Mouse (Mus musculus) thymus, postnatal 10 days (tissue): Measurements from ENCODE around the gene Romo1.
A peak's percentile ranks its signal among the peaks of the same experiment; 100 is the strongest.
"Not testable (repeated sequence)": the region's sequence is repeated elsewhere in the genome, so short reads cannot be mapped to it uniquely, and the experiment has no call there.

Experiments used
- DNase-seq, 2 experiments: peaks; one replicate each; pipeline ENCODE4 v3.0.0; 2021; ENCODE audit warnings: low spot score in 2 of 2

The Romo1 gene

DNA sequence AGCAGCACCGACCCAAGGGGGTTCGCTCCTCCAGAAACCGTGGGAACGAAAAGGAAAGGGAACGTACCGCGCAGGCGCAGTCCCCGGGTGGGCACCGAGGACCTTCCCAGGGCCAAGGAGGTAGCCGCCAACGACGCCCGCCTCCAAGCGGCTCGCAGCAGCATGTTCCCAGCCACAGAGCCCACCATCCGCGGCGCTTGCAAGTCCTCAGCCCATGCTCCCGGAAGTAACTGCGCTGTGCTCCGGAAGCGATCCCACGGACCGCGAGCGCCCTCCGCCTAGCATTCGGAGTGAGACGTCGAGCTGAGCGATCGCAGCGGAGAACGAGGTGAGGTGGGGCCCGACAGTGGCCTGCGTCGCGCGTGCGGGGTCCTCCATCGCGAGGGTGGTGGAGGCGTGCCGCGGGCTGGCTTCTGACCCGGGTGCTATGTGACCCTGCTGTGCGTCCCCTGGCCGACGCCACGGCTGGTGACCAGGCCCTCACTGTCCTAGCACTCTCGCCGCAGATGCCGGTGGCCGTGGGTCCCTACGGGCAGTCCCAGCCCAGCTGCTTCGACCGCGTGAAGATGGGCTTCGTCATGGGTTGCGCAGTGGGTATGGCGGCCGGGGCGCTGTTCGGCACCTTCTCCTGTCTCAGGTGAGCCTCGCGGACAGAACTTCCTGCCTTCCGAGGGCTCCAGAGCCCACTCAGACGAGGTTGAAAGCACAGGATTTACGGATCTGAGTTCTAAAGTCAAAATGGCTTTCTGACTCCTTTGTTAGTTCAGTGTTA is at the start of gene Romo1, which contains the start of gene Nfs1:
Romo1 (plus strand) TSS at position 87 of the 772 bp plus-strand sequence.
Nfs1 (minus strand) TSS at position 234 of the 772 bp plus-strand sequence.
- DNase-seq, result peak; percentile 93 to 94

DNA sequence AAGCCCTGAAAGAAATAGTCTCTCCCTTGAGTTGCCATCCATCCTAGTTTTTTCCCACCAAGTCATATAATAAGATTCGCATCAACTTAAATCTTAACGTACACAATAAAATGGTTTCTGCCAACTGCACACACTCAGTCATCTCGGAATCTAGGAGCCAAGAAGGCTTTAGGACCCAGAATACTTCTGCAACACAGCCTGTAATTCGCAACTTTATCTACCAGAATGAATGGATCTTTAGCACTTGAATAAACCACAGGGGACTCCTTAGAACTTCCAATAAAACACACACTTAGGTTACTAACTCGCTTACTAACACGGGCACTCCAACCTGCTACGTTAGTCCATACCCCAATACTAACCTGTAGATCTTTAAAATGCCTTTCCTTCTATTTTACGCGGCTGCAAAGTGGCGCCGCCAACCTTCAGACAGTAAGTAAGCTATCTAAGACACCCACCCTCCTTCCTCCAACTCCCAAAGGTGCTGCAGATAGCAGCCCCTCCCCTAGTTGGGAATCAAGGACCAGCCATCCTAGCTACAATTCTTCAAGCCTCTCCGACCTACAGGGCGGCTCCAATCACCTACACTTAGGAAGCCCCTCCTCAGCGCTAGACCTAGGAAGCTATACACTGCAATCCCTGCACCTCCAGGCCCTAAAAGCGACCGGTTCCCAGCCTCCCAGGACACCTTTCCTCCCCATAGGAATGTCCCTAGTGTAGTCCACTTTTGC is 33.0 kb upstream of the Romo1 start:
- DNase-seq, result no peak

DNA sequence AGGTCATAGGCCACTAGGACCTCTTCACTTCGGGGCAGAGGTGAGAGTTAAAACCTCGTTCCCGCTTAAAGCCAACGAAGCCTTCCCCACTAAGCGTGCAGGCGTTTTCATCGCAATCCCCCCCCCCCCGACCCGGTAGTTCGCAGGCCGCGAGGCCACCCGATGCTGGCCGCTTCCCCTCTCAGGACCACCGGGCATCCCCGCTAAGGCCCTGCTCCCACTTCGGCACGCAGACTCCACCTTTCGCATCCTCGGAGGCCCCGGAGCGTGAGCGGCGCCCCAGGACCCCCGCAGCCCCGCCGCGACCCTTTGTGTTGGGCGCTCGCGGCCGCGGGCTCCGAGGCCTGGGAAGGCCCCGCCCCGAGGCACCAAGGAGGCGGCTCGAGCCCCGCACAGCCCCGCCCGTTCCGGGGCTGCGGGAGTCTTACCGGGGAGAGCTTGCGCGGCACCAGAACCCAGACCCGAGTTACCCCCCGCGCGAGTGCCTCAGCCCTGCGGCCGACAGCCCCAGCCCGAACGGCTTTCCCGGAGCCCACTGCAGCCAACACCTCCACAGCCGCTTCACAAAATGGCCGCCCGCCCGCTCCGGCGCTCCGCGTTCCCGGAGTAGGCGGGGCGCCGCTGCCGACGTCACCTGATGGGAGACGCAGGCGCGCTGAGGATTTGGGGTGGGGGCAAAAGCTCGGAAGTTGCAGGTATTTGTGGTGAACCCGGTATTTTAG is 32.3 kb upstream of the Romo1 start, which contains the start of the genes Cpne1 and Rbm12:
Cpne1 (minus strand) TSS at position 608 of the 722 bp plus-strand sequence.
Rbm12 (minus strand) TSS at position 621 of the 722 bp plus-strand sequence.
- DNase-seq, result peak; percentile 91 to 95

DNA sequence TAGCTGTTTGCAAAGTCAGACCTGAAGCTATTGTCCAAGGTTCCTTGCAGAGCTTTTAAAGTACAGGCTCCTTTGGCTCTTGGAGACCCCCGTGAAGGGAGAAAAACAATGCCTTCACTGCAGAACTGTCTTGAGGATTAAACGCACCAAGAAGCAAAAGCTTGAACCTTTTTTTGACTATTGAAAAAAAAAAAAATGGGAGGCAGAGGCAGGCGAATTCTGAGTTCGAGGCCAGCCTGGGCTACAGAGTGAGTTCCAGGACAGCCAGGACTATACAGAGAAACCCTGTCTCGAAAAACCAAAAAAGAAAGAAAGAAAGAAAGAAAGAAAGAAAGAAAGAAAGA is 31.8 kb upstream of the Romo1 start:
- DNase-seq, result not testable (repeated sequence)

DNA sequence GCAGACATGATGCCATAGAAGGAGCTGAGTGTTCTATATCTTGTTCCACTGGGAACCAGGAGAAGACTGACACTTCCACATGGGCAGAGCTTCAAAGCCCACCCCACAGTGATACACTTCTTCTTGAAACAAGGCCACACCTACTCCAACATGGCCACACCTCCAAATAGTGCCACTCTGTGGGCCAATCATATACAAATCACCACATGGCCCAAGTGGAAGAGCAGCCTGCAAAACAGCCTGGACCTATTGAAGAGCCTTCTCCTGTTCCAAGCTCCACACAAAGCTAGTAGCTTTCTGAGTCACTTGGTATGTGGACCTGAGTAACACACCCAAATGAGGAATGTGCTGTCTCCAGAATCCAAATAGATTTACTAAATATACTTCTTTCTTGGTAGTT is 24.3 kb upstream of the Romo1 start:
- no peak for DNase-seq

DNA sequence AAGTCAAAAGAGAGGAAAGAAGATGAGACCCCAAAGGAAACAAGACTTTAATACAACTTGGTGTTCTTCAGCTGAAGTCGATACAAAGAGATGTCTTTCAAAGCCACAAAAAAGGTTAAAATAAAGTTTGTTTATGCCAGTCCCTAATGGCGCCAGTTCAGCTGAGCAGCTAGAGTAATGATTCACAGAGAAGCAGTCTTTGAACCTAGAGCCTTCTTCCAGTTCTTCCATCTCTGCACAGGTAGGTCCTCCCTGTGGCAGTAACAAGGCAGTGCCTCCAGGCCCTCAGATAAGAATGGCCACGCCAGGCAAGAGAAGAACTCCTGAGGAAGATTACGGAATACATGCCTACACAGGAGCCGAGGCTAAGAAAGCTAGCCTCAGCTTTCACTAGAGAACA is 20.1 kb upstream of the Romo1 start:
- DNase-seq, result no peak

DNA sequence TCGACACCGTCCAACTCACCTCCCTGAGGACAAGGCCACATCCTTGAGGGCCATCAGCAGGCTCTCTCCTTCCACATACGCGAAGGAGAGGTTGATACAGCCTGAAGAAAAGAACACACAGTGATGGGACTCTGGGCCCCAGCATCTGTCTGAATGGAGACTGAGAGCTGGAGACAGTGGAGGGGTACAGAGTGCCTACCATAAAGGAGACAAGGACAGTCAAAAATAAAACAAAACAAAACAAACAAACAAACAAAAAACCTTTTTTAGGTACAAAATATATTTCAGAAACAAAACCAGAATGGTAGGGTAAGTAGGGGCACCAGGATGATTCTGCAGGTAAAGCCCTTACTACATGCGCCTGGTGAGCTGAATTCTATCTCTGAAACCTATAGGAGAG is 16.8 kb upstream of the Romo1 start, which contains the start of gene Gm28036:
Gm28036 (minus strand) TSS at position 101 of the 400 bp plus-strand sequence.
- no peak for DNase-seq

DNA sequence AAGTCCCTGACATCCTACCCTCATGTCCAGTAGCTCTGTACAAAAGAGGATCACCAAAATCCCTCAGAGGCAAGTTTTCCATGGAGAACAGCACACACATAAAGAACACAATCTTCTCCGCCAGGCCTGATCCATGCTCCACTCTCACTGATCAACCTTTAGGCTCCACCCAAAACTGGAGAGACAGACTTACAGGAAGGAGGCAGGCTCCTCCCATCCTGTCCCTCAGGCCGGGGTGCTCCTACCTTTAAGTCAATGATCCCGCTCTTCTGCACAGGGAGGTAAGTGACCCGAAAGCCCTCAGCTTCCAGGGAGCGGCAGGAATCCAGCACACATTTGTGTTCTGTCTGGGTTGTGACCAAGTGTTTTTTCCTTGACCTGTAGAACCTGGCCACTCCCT is 9.7 kb upstream of the Romo1 start:
- no peak for DNase-seq

DNA sequence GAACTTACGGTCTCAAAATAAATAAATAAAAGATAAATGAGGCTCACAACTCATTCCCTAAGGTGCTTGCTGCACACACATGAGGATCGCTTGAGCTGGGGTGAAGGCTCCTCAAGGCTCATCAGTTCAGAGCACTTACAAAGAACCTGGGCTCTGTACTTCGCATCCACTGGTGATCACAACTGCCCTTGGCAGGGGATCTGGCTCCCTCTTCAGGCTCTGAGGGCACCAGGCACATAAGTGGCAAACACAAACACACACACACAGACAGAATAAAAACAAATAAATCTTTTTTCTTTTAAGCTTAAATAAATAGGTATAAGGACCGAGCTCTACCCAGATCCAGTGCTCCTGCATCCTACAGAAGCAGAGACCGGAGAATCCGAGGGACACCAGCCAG is 8.1 kb upstream of the Romo1 start:
- no peak for DNase-seq

DNA sequence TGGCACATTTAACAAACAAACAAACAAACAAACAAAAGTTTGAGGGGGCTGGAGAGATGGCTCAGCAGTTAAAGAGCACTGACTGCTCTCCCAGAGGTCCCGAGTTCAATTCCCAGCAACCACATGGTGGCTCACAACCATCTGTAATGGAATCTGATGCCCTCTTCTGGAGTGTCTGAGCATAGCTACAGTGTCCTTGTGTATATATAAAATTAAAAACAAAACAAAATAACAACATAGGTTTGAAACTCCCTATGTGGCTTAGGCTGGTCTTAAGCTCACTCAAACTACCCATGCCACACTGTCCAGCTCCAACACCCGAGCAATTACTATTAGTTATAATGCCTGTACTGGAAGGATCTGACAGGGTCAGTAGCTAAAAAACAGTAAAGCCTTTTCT is 1.0 kb upstream of the Romo1 start:
- DNase-seq, result no peak

DNA sequence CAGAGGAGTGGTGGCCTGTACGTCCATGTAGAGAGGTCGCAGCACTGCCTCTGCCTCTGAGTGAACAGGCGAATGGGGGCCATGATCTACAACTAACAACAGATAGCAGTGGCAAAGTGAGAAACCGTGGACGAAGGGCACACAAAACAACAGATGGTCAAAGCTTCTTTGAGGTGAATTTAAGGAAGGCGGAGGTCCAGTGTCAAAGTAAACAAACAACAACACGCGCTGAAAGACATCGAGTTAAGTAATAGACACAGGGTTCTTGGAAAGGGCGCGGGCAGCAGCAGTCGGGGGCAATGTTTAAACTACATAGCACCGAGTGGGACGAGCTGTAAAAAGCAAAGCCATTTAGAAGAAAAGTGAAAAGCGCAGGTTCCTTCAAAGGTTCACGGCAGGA is 472 bp upstream of the Romo1 start:
- no peak for DNase-seq

DNA sequence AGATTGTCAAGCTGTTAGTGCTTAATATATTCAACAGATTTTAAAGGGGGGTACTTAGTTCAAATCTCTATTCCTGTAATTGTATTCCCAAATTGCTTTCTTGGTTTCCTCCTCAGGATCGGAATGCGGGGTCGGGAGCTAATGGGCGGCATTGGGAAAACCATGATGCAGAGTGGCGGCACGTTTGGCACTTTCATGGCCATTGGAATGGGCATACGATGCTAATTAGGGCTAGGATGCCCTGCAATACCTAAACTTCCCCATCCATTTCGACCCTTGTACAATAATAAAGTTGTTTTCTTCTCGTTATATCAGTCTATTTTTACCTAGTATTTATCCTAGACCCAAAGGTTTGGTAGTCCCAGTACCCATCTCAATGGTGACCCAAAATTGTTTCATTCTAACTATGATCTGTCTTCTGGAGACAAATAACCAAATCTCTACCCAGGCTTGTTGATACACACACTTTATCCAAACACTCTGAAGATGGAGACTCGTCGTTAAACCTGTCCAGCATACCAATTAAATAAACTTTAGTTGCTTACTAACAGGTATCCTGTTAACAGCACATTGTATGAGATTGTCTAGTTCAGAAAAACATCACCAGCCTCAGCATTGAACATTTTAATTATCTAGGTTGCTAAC is 1.8 kb downstream of the Romo1 start:
- DNase-seq, result no peak

DNA sequence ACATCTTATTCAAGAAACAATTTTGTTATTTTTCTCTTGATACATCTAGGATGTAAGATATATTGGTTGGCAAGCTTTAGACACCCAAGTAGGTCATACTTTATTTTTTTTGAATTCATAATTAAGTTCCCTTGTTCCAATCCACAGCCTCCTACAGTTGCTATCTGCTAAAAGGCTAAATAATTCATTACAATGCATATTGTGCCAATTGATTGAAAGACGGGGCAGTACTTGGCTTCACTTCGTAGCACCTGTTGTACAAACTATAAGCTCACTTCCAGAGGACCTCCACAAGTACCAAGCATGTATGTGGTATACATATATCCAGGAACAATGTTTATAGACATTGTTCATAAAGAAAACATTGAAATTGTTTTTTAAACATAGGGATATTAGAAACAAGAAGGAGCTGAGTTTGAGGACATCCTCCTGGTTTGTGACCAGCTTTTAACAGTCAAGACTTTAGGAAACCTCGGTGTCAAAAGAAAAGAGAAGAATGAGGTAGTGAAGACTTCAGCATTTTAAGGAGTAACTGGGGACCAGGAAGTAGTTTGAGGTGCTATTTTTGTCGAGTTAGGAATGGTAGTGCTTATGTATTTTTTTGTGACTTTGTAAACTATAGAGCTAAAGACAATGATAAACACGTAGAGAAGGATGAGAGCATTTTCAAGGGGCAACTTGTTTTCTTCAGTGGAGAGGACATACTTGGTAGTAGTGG is 2.6 kb downstream of the Romo1 start:
- DNase-seq, result no peak

DNA sequence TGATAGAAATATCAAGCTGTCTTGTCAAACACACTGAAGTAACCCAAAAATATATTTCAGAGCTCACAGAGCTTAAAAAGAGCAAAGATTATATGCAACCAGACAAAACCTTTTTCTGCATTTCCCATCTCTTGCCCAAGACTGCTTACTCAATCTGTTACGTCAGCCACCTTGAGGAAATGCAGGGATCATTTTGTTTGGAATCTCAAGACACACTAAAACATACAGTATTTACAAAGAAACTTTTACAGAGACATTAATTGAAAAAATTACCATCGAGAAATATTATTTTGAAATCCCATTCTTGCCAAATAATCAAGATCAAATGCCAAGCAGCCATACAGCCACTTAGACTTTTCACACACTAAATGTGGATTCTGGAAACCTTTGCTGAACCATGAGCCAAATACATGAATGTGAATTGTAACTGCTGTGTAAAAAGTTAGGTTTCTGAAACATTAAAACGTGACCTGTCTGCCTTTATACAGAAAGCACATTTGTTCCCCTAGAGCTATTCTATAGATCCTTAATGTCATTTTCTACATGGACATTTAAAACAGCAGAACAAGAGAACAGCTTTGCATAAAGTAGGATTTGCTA is 3.6 kb downstream of the Romo1 start:
- DNase-seq, result no peak

DNA sequence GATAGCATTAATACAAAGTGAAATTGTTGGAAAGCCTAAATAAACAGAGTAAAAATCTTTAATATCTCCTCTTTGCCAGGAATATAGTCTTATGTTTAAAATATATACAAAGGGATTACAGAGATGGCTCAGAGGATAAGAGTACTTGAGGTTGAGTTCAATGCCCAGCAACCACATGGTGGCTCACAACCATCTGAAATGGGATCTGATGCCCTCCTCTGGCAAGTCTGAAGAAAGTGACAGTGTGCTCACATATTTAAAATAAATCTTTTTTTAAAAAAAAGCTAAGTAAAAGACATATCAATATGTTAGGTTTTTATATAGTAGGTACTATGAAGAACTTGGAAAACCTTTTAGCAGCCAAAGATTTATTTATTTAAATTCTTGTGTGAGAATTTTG is 7.7 kb downstream of the Romo1 start:
- no peak for DNase-seq

DNA sequence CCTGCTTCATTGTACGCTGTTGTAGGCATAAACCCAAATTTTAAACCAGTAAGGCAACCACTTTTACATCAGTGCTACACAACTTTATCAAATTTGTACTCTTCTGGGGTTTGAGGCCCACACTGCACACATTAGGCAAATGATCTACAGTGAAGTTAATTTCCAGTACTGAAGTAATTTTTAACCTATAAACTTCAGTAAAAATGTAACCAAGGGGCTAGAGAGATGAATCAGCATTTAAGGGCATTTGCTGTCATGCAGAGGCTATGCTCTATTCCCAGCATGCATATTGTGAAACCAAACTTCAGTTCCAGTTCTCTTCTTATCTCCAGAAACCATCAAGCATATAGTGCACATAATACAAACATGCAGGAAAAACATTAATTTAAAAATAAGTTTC is 21.6 kb downstream of the Romo1 start:
- no peak for DNase-seq

DNA sequence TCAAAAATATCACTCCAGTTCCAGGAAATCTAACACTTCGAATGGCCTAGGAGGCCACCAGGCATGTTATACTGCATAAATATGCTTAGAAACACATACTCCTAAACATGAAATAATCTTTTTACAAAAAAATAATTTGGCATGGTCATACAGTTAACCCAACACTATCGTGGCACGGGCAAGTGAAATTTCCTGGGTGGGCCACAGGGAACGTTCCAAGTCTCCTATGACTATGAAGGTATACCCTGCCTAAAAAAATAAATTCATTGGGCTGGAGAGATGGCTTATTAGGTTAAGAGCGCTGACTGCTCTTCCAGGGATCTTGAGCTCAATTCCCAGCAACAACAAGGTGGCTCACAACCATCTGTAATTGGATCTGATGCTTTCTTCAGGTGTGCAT is 22.7 kb downstream of the Romo1 start:
- no peak for DNase-seq

DNA sequence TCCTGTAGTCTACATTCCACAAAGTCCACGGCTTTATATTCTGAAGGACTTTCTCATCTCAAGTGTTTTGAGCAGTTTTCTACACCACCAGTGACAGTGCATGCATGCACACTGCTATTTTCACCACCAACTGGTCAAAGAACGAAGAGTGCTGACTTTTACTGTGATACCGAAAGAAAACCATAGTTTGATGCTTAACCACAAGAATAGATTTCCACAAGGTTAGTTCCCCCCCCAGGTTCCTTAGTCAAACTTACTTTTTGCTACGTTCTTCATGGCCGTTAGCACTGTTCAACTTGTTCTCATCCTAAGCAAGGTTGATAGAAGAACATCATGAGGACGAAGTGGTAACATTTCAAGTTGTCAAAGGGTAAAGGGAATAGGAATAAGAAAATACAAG is 33.2 kb downstream of the Romo1 start:
- no peak for DNase-seq

DNA sequence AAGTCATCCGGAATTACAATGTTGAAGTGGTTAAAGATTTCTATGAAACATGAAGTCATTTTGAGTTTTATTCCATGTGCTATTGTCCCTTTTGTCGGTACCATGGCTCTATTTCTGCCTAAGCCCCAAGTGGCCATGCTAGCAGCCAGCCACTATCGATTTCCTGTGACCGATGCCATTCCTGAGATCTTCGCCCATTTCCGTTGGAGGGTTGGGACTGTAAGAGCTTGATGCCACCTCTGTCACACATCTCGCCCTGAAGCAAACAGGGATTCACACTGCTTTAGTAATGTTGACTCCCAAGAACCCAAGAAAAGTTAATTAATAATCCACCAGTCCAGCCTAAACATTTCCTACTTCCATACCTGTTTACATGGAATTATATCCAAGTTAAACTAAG is 33.8 kb downstream of the Romo1 start:
- no peak for DNase-seq

DNA sequence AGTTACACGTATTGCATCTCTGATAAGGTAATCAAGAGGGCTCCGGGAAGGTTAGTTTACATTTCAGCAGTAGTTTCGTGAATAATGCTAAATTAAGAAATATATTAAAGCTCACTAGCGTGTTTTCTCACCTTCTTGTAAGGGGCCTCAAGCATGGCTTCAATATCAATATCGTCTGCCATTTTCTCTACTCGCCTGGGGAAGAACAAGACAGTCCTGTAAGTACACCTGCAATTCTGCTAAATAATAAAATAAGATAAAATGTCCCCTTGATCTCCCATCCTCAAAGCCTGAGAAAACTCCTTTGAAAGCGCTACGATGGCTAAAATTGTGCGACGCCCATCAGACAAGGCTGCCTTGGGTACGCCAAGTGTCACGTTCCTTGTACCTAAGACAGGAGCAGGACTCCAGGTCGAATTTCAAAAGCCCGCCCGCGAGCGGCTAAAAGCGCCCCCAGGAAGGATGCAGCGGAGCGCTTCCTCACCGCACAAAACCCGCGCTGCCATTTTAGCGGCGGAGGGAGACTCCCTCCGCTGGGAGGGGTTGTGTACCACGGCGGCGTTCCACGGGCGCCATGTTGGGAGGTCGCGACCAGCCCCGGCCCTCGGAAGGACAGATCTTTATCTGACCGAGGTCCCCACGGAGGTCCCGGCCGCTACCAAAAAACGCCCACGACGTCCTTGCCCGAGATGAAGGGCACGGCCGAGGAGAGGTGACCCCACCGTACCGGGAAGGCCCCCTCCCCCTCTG is 35.4 kb downstream of the Romo1 start:
- DNase-seq, result peak; percentile 84 to 87
